Mouse (Mus musculus) G1E (cell line): ENCODE data around the gene Arhgdib.
A peak's percentile ranks its signal among the peaks of the same experiment; 100 is the strongest.

Source experiments
- CTCF ChIP-seq: IDR thresholded peaks from 2 replicates; pipeline ENCODE4 v1.5.1; 2012; ENCODE audit warnings: low read depth, low read length, inconsistent platforms, mixed read lengths
- GATA1 ChIP-seq: IDR thresholded peaks from 2 replicates; pipeline ENCODE4 v1.6.1; 2012; ENCODE audit warnings: borderline replicate concordance, low read length, inconsistent platforms, mixed read lengths
- GATA2 ChIP-seq: IDR thresholded peaks from 2 replicates; pipeline ENCODE4 v1.6.1; 2012; ENCODE audit warnings: low read depth, low read length, inconsistent platforms, borderline replicate concordance
- POLR2AphosphoS5 ChIP-seq: IDR thresholded peaks from 2 replicates; pipeline ENCODE4 v1.6.1; 2012; ENCODE audit warnings: low read depth, low read length, inconsistent platforms; ENCODE audit not compliant: insufficient replicate concordance
- TAL1 ChIP-seq: conservative IDR thresholded peaks from 2 replicates; pipeline ENCODE4 v1.6.1; 2012; ENCODE audit warnings: low read depth, low read length, inconsistent platforms, mixed read lengths

DNA sequence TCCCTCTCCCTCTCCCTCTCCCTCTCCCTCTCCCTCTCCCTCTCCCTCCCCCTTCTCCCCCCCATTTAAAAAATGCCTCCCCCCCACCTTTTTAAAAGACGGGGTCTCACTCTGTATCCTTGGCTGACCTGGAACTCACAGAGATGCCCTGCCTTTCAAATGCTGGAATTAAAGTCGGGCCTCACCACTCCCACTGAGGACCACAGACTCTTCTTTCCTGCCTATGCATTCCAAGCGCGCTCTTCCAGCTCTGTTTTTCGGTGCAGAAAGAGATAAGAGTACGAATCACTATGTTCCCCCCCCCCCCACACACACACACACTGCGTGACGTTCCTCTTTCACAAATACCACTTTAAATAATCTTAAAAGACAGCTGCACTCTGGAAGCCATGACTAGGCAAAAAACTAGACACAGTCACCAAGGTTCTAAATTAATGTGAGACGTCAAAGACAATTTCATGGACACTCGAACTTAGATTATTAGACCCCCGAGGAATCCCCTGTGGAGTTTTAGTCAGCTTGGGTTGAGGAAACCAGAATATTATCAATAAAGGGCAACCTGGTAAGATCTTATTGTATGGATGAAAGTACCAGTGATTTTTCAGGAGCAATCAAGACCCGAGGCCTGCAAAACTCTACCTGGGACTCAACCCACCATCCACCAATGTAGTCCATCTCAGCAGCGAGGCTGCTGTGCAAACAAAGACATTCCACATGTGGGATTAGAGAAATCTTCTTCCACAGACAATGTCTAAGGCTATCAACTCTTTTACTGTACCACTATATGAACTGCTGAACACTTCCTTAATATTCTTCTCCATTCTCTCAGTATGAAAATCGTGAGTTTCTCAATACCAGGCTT is 2.1 kb downstream of the Arhgdib start:
- TF ChIP-seq CTCF (no peak), GATA1 (no peak), POLR2AphosphoS5 (no peak), TAL1 (peak; percentile 49), GATA2 (no peak)
